Mouse (Mus musculus): Measurements from ENCODE around the gene Kcnk4. TPM values are rescaled to one million over a fixed set of nuclear protein-coding genes. Genes with fewer than 3 reads are reported as not detected.
"Not testable (repeated sequence)": the region's sequence is repeated elsewhere in the genome, so short reads cannot be mapped to it uniquely, and the experiment has no call there.

The Kcnk4 gene
- polyA plus RNA-seq, 1 experiment from 2014 or later: 0.11 TPM

GRCm38 (mm10) chr19:6915276-6915675 is 19.0 kb downstream of the Kcnk4 start:
- Histone ChIP-seq H3K9me3 (replicated peaks) (no peaks in the 10 kb centered on the region), H3K27ac (no peak overlapping the region), H3K27me3 (ENCODE audit: low read depth, poor library complexity, severe bottlenecking) (no peaks in the 10 kb centered on the region), H3K4me3 (no peak overlapping the region), H3K36me3 (peaks cover 37% of the 10 kb centered on the region), H3K4me1 (peaks cover 17% of the 10 kb centered on the region)
- WGBS: 91% methylated on average over 4 of the region's 4 CpGs
- no peak for DNase-seq (ENCODE audit: low spot score)

- no peak overlapping the region for H3K4me3 ChIP-seq
- H3K27ac ChIP-seq: no peak overlapping the region
- no peak for DNase-seq (ENCODE audit: low spot score)
- no peaks in the 10 kb centered on the region for H3K27me3 ChIP-seq (ENCODE audit: low read depth, poor library complexity, severe bottlenecking)
- H3K4me1 ChIP-seq: peaks cover 11% of the 10 kb centered on the region
- H3K9me3 ChIP-seq (replicated peaks): no peaks in the 10 kb centered on the region
- 93% methylated on average over 9 of the region's 9 CpGs for WGBS
- H3K36me3 ChIP-seq: peaks cover 37% of the 10 kb centered on the region
Observed at GRCm38 (mm10) chr19:6914540-6914939, 19.8 kb downstream of the Kcnk4 start.

GRCm38 (mm10) chr19:6913991-6914390 is 20.3 kb downstream of the Kcnk4 start:
- H3K4me1 ChIP-seq: peaks cover 15% of the 10 kb centered on the region
- WGBS: 90% methylated on average over 11 of the region's 11 CpGs
- no peak overlapping the region for H3K4me3 ChIP-seq
- no peak overlapping the region for H3K27ac ChIP-seq
- H3K9me3 ChIP-seq (replicated peaks): no peaks in the 10 kb centered on the region
- H3K36me3 ChIP-seq: peaks cover 37% of the 10 kb centered on the region
- no peaks in the 10 kb centered on the region for H3K27me3 ChIP-seq (ENCODE audit: low read depth, poor library complexity, severe bottlenecking)
- no peak for DNase-seq (ENCODE audit: low spot score)

- H3K27me3 ChIP-seq (ENCODE audit: low read depth, poor library complexity, severe bottlenecking): no peaks in the 10 kb centered on the region
- 91% methylated on average over 6 of the region's 6 CpGs for WGBS
- H3K4me1 ChIP-seq: peaks cover 25% of the 10 kb centered on the region
- H3K27ac ChIP-seq: no peak overlapping the region
- DNase-seq (ENCODE audit: low spot score): no peak
- peaks cover 37% of the 10 kb centered on the region for H3K36me3 ChIP-seq
- no peaks in the 10 kb centered on the region for H3K9me3 ChIP-seq (replicated peaks)
- no peak overlapping the region for H3K4me3 ChIP-seq
Observed at GRCm38 (mm10) chr19:6913036-6913435, 21.3 kb downstream of the Kcnk4 start.

- Histone ChIP-seq H3K9me3 (replicated peaks) (no peaks in the 10 kb centered on the region), H3K4me1 (peaks cover 31% of the 10 kb centered on the region), H3K27ac (no peak overlapping the region), H3K36me3 (peaks cover 40% of the 10 kb centered on the region), H3K27me3 (ENCODE audit: low read depth, poor library complexity, severe bottlenecking) (no peaks in the 10 kb centered on the region), H3K4me3 (no peak overlapping the region)
- WGBS: 92% methylated on average over 15 of the region's 15 CpGs
- no peak for DNase-seq (ENCODE audit: low spot score)
Observed at GRCm38 (mm10) chr19:6912205-6912970, 21.9 kb downstream of the Kcnk4 start.

GRCm38 (mm10) chr19:6911101-6912074 is 22.9 kb downstream of the Kcnk4 start:
- Histone ChIP-seq H3K27me3 (ENCODE audit: low read depth, poor library complexity, severe bottlenecking) (no peaks in the 10 kb centered on the region), H3K9me3 (replicated peaks) (no peaks in the 10 kb centered on the region), H3K27ac (0 out of 2 replicates have a peak overlapping the region, but pooled peaks have one; percentile 21), H3K36me3 (peaks cover 50% of the 10 kb centered on the region), H3K4me3 (peak overlapping the region; percentile 66), H3K4me1 (peaks cover 32% of the 10 kb centered on the region)
- WGBS: 91% methylated on average over 19 of the region's 19 CpGs
- no peak for DNase-seq (ENCODE audit: low spot score)

GRCm38 (mm10) chr19:6910306-6910705 is 24.0 kb downstream of the Kcnk4 start:
- peak; percentile 57 for DNase-seq (ENCODE audit: low spot score)
- WGBS: under 1% methylated on average over 30 of the region's 30 CpGs
- H3K36me3 ChIP-seq: peaks cover 60% of the 10 kb centered on the region
- H3K4me1 ChIP-seq: peaks cover 32% of the 10 kb centered on the region
- peak overlapping the region; percentile 66 for H3K4me3 ChIP-seq
- H3K27me3 ChIP-seq (ENCODE audit: low read depth, poor library complexity, severe bottlenecking); H3K9me3 ChIP-seq (replicated peaks): not testable (repeated sequence)
- peak overlapping the region; percentile 89 for H3K27ac ChIP-seq

GRCm38 (mm10) chr19:6909507-6910289 is 24.6 kb downstream of the Kcnk4 start, which contains the start of the genes Trmt112 and Prdx5:
Gene Trmt112 (plus strand): TSS chr19:6909698.
Gene Prdx5 (minus strand): TSS chr19:6910106.
- under 1% methylated on average over 65 of the region's 65 CpGs for WGBS

GRCm38 (mm10) chr19:6909021-6909420 is 25.3 kb downstream of the Kcnk4 start:
- Histone ChIP-seq H3K36me3 (peaks cover 67% of the 10 kb centered on the region), H3K27me3 (ENCODE audit: low read depth, poor library complexity, severe bottlenecking) (no peaks in the 10 kb centered on the region), H3K9me3 (replicated peaks) (no peaks in the 10 kb centered on the region), H3K4me3 (peak overlapping the region; percentile 66), H3K4me1 (peaks cover 32% of the 10 kb centered on the region), H3K27ac (peak overlapping the region; percentile 89)
- 12% methylated on average over 11 of the region's 11 CpGs for WGBS
- DNase-seq (ENCODE audit: low spot score): no peak

More at GRCm38 (mm10) chr19:6909507-6910289, 24.6 kb downstream of the Kcnk4 start, which contains the start of the genes Trmt112 and Prdx5:
- Histone ChIP-seq H3K4me3 (peak within 1 kb of the TSS; percentile 66), H3K4me1 (peaks cover 32% of the 10 kb centered on the region), H3K27ac (peak within 1 kb of the TSS; percentile 89), H3K36me3 (peaks cover 66% of the 10 kb centered on the region), H3K27me3 (ENCODE audit: low read depth, poor library complexity, severe bottlenecking) (no peaks in the 10 kb centered on the region), H3K9me3 (replicated peaks) (no peaks in the 10 kb centered on the region)
- peak; percentile 93 for DNase-seq (ENCODE audit: low spot score)

GRCm38 (mm10) chr19:6907811-6908540 is 26.3 kb downstream of the Kcnk4 start:
- H3K27ac ChIP-seq: no peak overlapping the region
- peak overlapping the region; percentile 66 for H3K4me3 ChIP-seq
- peaks cover 59% of the 10 kb centered on the region for H3K36me3 ChIP-seq
- peaks cover 32% of the 10 kb centered on the region for H3K4me1 ChIP-seq
- no peaks in the 10 kb centered on the region for H3K27me3 ChIP-seq (ENCODE audit: low read depth, poor library complexity, severe bottlenecking)
- DNase-seq (ENCODE audit: low spot score): no peak
- H3K9me3 ChIP-seq (replicated peaks): no peaks in the 10 kb centered on the region
- 90% methylated on average over 7 of the region's 7 CpGs for WGBS

- peaks cover 50% of the 10 kb centered on the region for H3K36me3 ChIP-seq
Observed at GRCm38 (mm10) chr19:6907094-6907493, 27.2 kb downstream of the Kcnk4 start.

GRCm38 (mm10) chr19:6906199-6906598 is 28.1 kb downstream of the Kcnk4 start:
- H3K27me3 ChIP-seq (ENCODE audit: low read depth, poor library complexity, severe bottlenecking): no peaks in the 10 kb centered on the region
- H3K36me3 ChIP-seq: peaks cover 41% of the 10 kb centered on the region
- no peak overlapping the region for H3K27ac ChIP-seq
- no peak overlapping the region for H3K4me3 ChIP-seq
- WGBS: 93% methylated on average over 3 of the region's 3 CpGs
- no peaks in the 10 kb centered on the region for H3K9me3 ChIP-seq (replicated peaks)
- DNase-seq (ENCODE audit: low spot score): no peak
- peaks cover 25% of the 10 kb centered on the region for H3K4me1 ChIP-seq

More at GRCm38 (mm10) chr19:6907094-6907493, 27.2 kb downstream of the Kcnk4 start:
- H3K27me3 ChIP-seq (ENCODE audit: low read depth, poor library complexity, severe bottlenecking): no peaks in the 10 kb centered on the region
- 93% methylated on average over 8 of the region's 8 CpGs for WGBS
- H3K27ac ChIP-seq: no peak overlapping the region
- peaks cover 32% of the 10 kb centered on the region for H3K4me1 ChIP-seq
- DNase-seq (ENCODE audit: low spot score): no peak
- H3K9me3 ChIP-seq (replicated peaks): no peaks in the 10 kb centered on the region
- H3K4me3 ChIP-seq: no peak overlapping the region

Measured in limb, embryonic 10.5 days (tissue).